Mouse (Mus musculus) midbrain, embryonic 10.5 days (tissue): ENCODE results near the gene Svs5. TPM values are rescaled to one million over a fixed set of nuclear protein-coding genes. Genes with fewer than 3 reads are reported as not detected.

ENCODE experiments used
- microRNA-seq: library from miRNA; unstranded; fragments of <30 nt; microRNA quantifications from one replicate; pipeline ENCODE4, GENCODE M21; 2017
- polyA plus RNA-seq: library from polyadenylated mRNA; unstranded; fragments of >200 nt; fragmentation: Nextera tagmentation; extraction: Ambion mirVana; gene quantifications from 2 replicates; pipeline ENCODE4 v1.2.1, GENCODE M21; 2016

Svs5 gene
- polyA plus RNA-seq, 1 experiment from 2014 or later, result not detected

Small RNAs within 50 kb of the gene (microRNA-seq; reads per million reads assigned to microRNA genes)
- gene Mir7678, result not detected

Other genes starting within 250 kb of the Svs5 start
- 0.06 TPM in 1 of 2 replicates, not detected in the other for gene Kcns1, start 161.6 kb upstream of the Svs5 start, polyA plus RNA-seq
- not detected in 2 replicates for gene Wfdc5, start 150.0 kb upstream of the Svs5 start, polyA plus RNA-seq
- gene Wfdc12, start 142.1 kb upstream of the Svs5 start, polyA plus RNA-seq, result not detected in 2 replicates
- not detected in 2 replicates for gene Wfdc15a, start 132.6 kb upstream of the Svs5 start, polyA plus RNA-seq
- not detected in 2 replicates for gene Wfdc15b, start 111.1 kb upstream of the Svs5 start, polyA plus RNA-seq
- gene Svs2, start 94.3 kb upstream of the Svs5 start, polyA plus RNA-seq, result not detected in 2 replicates
- not detected in 2 replicates for gene Svs3b, start 76.1 kb upstream of the Svs5 start, polyA plus RNA-seq
- not detected in 2 replicates for gene Svs4, start 54.3 kb upstream of the Svs5 start, polyA plus RNA-seq
- not detected in 2 replicates for gene Svs3a, start 43.5 kb upstream of the Svs5 start, polyA plus RNA-seq
- gene Svs6, start 16.0 kb upstream of the Svs5 start, polyA plus RNA-seq, result not detected in 2 replicates
- gene Slpi, start 56.4 kb downstream of the Svs5 start, polyA plus RNA-seq, result 0.31 TPM in 1 of 2 replicates, not detected in the other
- not detected in 2 replicates for gene Rbpjl, start 70.4 kb downstream of the Svs5 start, polyA plus RNA-seq
- 0.21 TPM in 1 of 2 replicates, not detected in the other for gene Matn4, start 72.4 kb downstream of the Svs5 start, polyA plus RNA-seq
- 16.1 and 17.4 TPM in 2 replicates for gene Sdc4, start 111.1 kb downstream of the Svs5 start, polyA plus RNA-seq
- 64.8 and 65.9 TPM in 2 replicates for gene Sys1, start 124.2 kb downstream of the Svs5 start, polyA plus RNA-seq
- gene Gm20458, start 128.2 kb downstream of the Svs5 start, polyA plus RNA-seq, result 3.7 and 3.9 TPM in 2 replicates
- not detected in 2 replicates for gene Trp53tg5, start 141.0 kb downstream of the Svs5 start, polyA plus RNA-seq
- gene Dbndd2, start 153.4 kb downstream of the Svs5 start, polyA plus RNA-seq, result 3.0 and 3.2 TPM in 2 replicates
- gene Pigt, start 164.8 kb downstream of the Svs5 start, polyA plus RNA-seq, result 40.1 and 44.7 TPM in 2 replicates
- gene Wfdc2, start 229.7 kb downstream of the Svs5 start, polyA plus RNA-seq, result 23.1 and 28.3 TPM in 2 replicates
- gene Spint3, start 240.7 kb downstream of the Svs5 start, polyA plus RNA-seq, result not detected in 2 replicates